Mouse (Mus musculus) E14TG2a.4 (cell line): ENCODE data around the gene Casp8ap2.

Experiments used
- CTCF ChIP-seq: conservative IDR thresholded peaks from 2 replicates; pipeline ENCODE4 v1.5.1; 2014; ENCODE audit warnings: low read length
- NANOG ChIP-seq: IDR thresholded peaks from 2 replicates; pipeline ENCODE4 v1.6.1; 2014; ENCODE audit warnings: borderline replicate concordance, low read length, mixed read lengths

GRCm38 (mm10) chr4:32572118-32572517, 43.1 kb upstream of the Casp8ap2 start:
- TF ChIP-seq CTCF (peak; percentile 59), NANOG (no peak)
